Mouse (Mus musculus): ENCODE data around the gene Neurod6. TPM values are rescaled to one million over a fixed set of nuclear protein-coding genes. Genes with fewer than 3 reads are reported as not detected.
"Not testable (repeated sequence)": the region's sequence is repeated elsewhere in the genome, so short reads cannot be mapped to it uniquely, and the experiment has no call there.

Gene Neurod6
- not detected in 2 replicates for polyA plus RNA-seq (2012; ENCODE audit: insufficient read depth, insufficient read length, low replicate concordance, missing spikeins)

DNA sequence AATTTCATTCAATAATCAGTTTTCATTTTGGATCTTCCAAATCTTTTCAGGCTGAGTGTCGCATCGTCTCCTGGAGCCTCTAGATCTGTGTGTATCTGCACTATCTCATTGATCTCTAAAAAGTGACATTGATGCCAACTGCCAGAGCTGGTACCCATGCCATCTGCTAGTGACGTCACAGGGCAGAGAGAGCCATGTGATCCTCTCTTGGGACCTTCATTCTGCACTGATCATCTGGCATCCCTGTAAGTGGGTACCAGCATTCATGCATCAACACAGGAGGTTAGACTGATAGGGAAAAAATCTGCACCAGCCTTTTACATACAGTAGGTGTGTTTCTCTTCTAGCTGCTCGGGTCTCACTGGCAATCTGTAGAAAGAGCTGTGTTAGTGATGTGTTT is at the start of gene Neurod6:
Gene Neurod6 (minus strand): TSS at position 290 of the 400 bp plus-strand sequence.
- Histone ChIP-seq H3K4me1 (ENCODE audit: control insufficient read depth, insufficient read depth, low read length) (peaks cover 7% of the 10 kb centered on the region), H3K4me3 (ENCODE audit: insufficient read depth, low read depth, low read length) (no peak within 1 kb of the TSS), H3K27ac (ENCODE audit: insufficient read depth, low read depth, low read length) (no peak within 1 kb of the TSS)
- no peak for TF ChIP-seq CTCF (IDR thresholded peaks at IDR 0.05; ENCODE audit: insufficient read depth, low read depth, low read length)
- no peak for TF ChIP-seq POLR2A (IDR thresholded peaks at IDR 0.05; ENCODE audit: insufficient read depth, low read depth, low read length)
- WGBS, result 58% methylated on average over 4 of the region's 4 CpGs

- Histone ChIP-seq H3K27ac (ENCODE audit: insufficient read depth, low read depth, low read length) (no peak overlapping the region), H3K4me3 (ENCODE audit: insufficient read depth, low read depth, low read length) (no peak overlapping the region), H3K4me1 (ENCODE audit: control insufficient read depth, insufficient read depth, low read length) (no peaks in the 10 kb centered on the region)
- peak; percentile 24; the same call in 1 of the 2 replicates for TF ChIP-seq CTCF (IDR thresholded peaks at IDR 0.05; ENCODE audit: insufficient read depth, low read depth, low read length)
- TF ChIP-seq POLR2A (IDR thresholded peaks at IDR 0.05; ENCODE audit: insufficient read depth, low read depth, low read length), result no peak
- WGBS, result 46% methylated on average over 5 of the region's 5 CpGs
Observed at GRCm38 (mm10) chr6:55717209-55717608, 36.1 kb upstream of the Neurod6 start.

GRCm38 (mm10) chr6:55715446-55715845 is 34.4 kb upstream of the Neurod6 start:
- TF ChIP-seq CTCF (IDR thresholded peaks at IDR 0.05; ENCODE audit: insufficient read depth, low read depth, low read length), result no peak
- TF ChIP-seq POLR2A (IDR thresholded peaks at IDR 0.05; ENCODE audit: insufficient read depth, low read depth, low read length), result no peak
- H3K4me1 ChIP-seq (ENCODE audit: control insufficient read depth, insufficient read depth, low read length), result no peaks in the 10 kb centered on the region
- 86% methylated on average over 6 of the region's 6 CpGs for WGBS
- no peak overlapping the region for H3K27ac ChIP-seq (ENCODE audit: insufficient read depth, low read depth, low read length)
- H3K4me3 ChIP-seq (ENCODE audit: insufficient read depth, low read depth, low read length), result no peak overlapping the region

DNA sequence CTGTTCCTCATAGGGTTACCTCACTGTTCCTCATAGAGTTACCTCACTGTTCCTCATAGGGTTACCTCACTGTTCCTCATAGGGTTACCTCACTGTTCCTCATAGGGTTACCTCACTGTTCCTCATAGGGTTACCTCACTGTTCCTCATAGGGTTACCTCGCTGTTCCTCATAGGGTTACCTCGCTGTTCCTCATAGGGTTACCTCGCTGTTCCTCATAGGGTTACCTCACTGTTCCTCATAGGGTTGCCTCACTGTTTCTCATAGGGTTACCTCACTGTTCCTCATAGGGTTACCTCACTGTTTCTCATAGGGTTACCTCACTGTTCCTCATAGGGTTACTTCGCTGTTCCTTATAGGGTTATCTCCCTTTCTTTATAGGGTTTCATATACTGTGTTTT is 29.9 kb upstream of the Neurod6 start:
- H3K4me1 ChIP-seq (ENCODE audit: control insufficient read depth, insufficient read depth, low read length); H3K4me3 ChIP-seq (ENCODE audit: insufficient read depth, low read depth, low read length): not testable (repeated sequence)
- 96% methylated on average over 4 of the region's 4 CpGs for WGBS

GRCm38 (mm10) chr6:55704759-55705104 is 23.7 kb upstream of the Neurod6 start:
- H3K4me3 ChIP-seq (ENCODE audit: insufficient read depth, low read depth, low read length), result no peak overlapping the region
- 82% methylated on average over 1 of the region's 1 CpGs for WGBS

More for the DNA sequence above, 29.9 kb upstream of the Neurod6 start:
- not testable (repeated sequence) for H3K27ac ChIP-seq (ENCODE audit: insufficient read depth, low read depth, low read length)

GRCm38 (mm10) chr6:55704061-55704758 is 23.1 kb upstream of the Neurod6 start:
- Histone ChIP-seq H3K4me1 (ENCODE audit: control insufficient read depth, insufficient read depth, low read length) (no peaks in the 10 kb centered on the region), H3K27ac (ENCODE audit: insufficient read depth, low read depth, low read length) (no peak overlapping the region), H3K4me3 (ENCODE audit: insufficient read depth, low read depth, low read length) (no peak overlapping the region)
- no peak for TF ChIP-seq POLR2A (IDR thresholded peaks at IDR 0.05; ENCODE audit: insufficient read depth, low read depth, low read length)
- WGBS, result 56% methylated on average over 8 of the region's 8 CpGs

More at GRCm38 (mm10) chr6:55704759-55705104, 23.7 kb upstream of the Neurod6 start:
- Histone ChIP-seq H3K27ac (ENCODE audit: insufficient read depth, low read depth, low read length) (no peak overlapping the region), H3K4me1 (ENCODE audit: control insufficient read depth, insufficient read depth, low read length) (no peaks in the 10 kb centered on the region)
- TF ChIP-seq CTCF (IDR thresholded peaks at IDR 0.05; ENCODE audit: insufficient read depth, low read depth, low read length) (no peak), POLR2A (IDR thresholded peaks at IDR 0.05; ENCODE audit: insufficient read depth, low read depth, low read length) (no peak)

- Histone ChIP-seq H3K27ac (ENCODE audit: insufficient read depth, low read depth, low read length) (no peak overlapping the region), H3K4me1 (ENCODE audit: control insufficient read depth, insufficient read depth, low read length) (no peaks in the 10 kb centered on the region), H3K4me3 (ENCODE audit: insufficient read depth, low read depth, low read length) (no peak overlapping the region)
- TF ChIP-seq CTCF (IDR thresholded peaks at IDR 0.05; ENCODE audit: insufficient read depth, low read depth, low read length), result no peak
- WGBS, result 22% methylated on average over 4 of the region's 4 CpGs
Observed at GRCm38 (mm10) chr6:55700392-55701386, 19.6 kb upstream of the Neurod6 start.

DNA sequence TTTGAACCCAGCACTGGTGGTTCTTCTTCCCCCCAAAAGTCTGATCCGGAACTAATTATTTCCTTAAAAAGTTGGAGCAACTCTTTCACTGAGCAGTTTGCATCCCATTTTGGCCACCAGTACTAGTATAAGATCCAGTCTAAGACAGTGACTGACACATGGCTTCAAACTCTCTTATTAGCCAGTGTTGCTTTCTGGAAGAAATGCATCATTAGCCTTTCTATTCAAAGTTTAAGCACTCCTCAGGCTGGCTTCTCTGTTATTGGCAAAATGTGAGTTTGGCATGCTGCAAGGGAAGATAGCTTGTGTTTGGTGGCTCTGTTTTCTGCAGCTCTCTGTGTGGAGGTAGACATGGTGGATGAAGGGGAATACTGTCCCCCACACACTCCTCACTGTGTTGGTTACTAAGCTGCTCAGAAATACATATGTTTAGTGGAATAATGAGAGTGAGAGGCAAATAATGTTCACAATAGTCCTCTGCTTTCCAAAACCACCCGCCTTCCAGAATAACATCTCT is 9.0 kb upstream of the Neurod6 start:
- Histone ChIP-seq H3K4me1 (ENCODE audit: control insufficient read depth, insufficient read depth, low read length) (no peaks in the 10 kb centered on the region), H3K4me3 (ENCODE audit: insufficient read depth, low read depth, low read length) (no peak overlapping the region), H3K27ac (ENCODE audit: insufficient read depth, low read depth, low read length) (no peak overlapping the region)
- no peak for TF ChIP-seq CTCF (IDR thresholded peaks at IDR 0.05; ENCODE audit: insufficient read depth, low read depth, low read length)
- TF ChIP-seq POLR2A (IDR thresholded peaks at IDR 0.05; ENCODE audit: insufficient read depth, low read depth, low read length), result no peak
- WGBS, result 57% methylated on average over 2 of the region's 2 CpGs

GRCm38 (mm10) chr6:55683506-55683905 is 2.4 kb upstream of the Neurod6 start:
- no peak overlapping the region for H3K27ac ChIP-seq (ENCODE audit: insufficient read depth, low read depth, low read length)
- 90% methylated on average over 4 of the region's 4 CpGs for WGBS

More at GRCm38 (mm10) chr6:55683506-55683905, 2.4 kb upstream of the Neurod6 start:
- TF ChIP-seq POLR2A (IDR thresholded peaks at IDR 0.05; ENCODE audit: insufficient read depth, low read depth, low read length) (no peak), CTCF (IDR thresholded peaks at IDR 0.05; ENCODE audit: insufficient read depth, low read depth, low read length) (no peak)
- no peaks in the 10 kb centered on the region for H3K4me1 ChIP-seq (ENCODE audit: control insufficient read depth, insufficient read depth, low read length)
- no peak overlapping the region for H3K4me3 ChIP-seq (ENCODE audit: insufficient read depth, low read depth, low read length)
